Mouse (Mus musculus) forebrain, embryonic 15.5 days (tissue): ENCODE results near the gene Gnl1. TPM values are rescaled to one million over a fixed set of nuclear protein-coding genes. Genes with fewer than 3 reads are reported as not detected.
"Not testable (repeated sequence)": the region's sequence is repeated elsewhere in the genome, so short reads cannot be mapped to it uniquely, and the experiment has no call there.

Source experiments
- ATAC-seq: fragments of 200-750 bp; cut with Nextera tagmentation; replicated peaks from 2 replicates; pipeline ENCODE4 v1.8.0; 2017; ENCODE audit warnings: mild to moderate bottlenecking, moderate TSS enrichment, moderate library complexity
- H3K27ac ChIP-seq: fragments of 300-500 bp; sonication (generic); replicated peaks from 2 replicates; pipeline ENCODE4 v1.5.1; 2015; ENCODE audit warnings: mild to moderate bottlenecking, inconsistent platforms
- H3K27me3 ChIP-seq: fragments of 300-500 bp; sonication (generic); 2 replicates; pipeline ENCODE4 v1.6.1; 2015; ENCODE audit warnings: inconsistent platforms
- H3K36me3 ChIP-seq: fragments of 300-500 bp; sonication (generic); 2 replicates; pipeline ENCODE4 v1.6.1; 2015; ENCODE audit warnings: mild to moderate bottlenecking, inconsistent platforms
- H3K4me1 ChIP-seq: fragments of 300-500 bp; sonication (generic); 2 replicates; pipeline ENCODE4 v1.6.1; 2015; ENCODE audit warnings: inconsistent platforms
- H3K4me2 ChIP-seq: fragments of 300-500 bp; sonication (generic); replicated peaks from 2 replicates; pipeline ENCODE4 v1.6.1; 2015; ENCODE audit warnings: mild to moderate bottlenecking, inconsistent platforms
- H3K4me3 ChIP-seq: fragments of 300-500 bp; sonication (generic); 2 replicates; pipeline ENCODE4 v1.5.1; 2015; ENCODE audit warnings: mild to moderate bottlenecking, inconsistent platforms
- H3K9ac ChIP-seq: fragments of 300-500 bp; sonication (generic); replicated peaks from 2 replicates; pipeline ENCODE4 v1.6.1; 2015; ENCODE audit warnings: mild to moderate bottlenecking, inconsistent platforms
- H3K9me3 ChIP-seq: fragments of 300-500 bp; sonication (generic); 2 replicates; pipeline ENCODE4 v1.6.1; 2016; ENCODE audit warnings: inconsistent platforms
- WGBS: fragments of 180-500 bp; shearing (Covaris S2); methylation state at CpG from one replicate; pipeline ENCODE4 v1.1.7; 2015; ENCODE audit warnings: mixed read lengths; 5-methylcytosine and 5-hydroxymethylcytosine counted together
- polyA plus RNA-seq: library from polyadenylated mRNA; unstranded; fragments of >200 nt; fragmentation: Nextera tagmentation; extraction: Ambion mirVana; gene quantifications from 2 replicates; pipeline ENCODE4 v1.2.1, GENCODE M21; 2015

Gnl1 gene
- polyA plus RNA-seq, 1 experiment from 2014 or later: 59.2 TPM

GRCm38 (mm10) chr17:35997713-35998510 is 18.3 kb downstream of the Gnl1 start:
- no peaks in the 10 kb centered on the region for H3K9me3 ChIP-seq
- H3K4me2 ChIP-seq: no peak overlapping the region
- no peak overlapping the region for H3K27ac ChIP-seq
- H3K4me3 ChIP-seq: no peak overlapping the region
- H3K4me1 ChIP-seq: peaks cover 26% of the 10 kb centered on the region
- H3K9ac ChIP-seq: no peak overlapping the region
- ATAC-seq: no peak
- 52% methylated on average over 12 of the region's 12 CpGs for WGBS
- no peaks in the 10 kb centered on the region for H3K36me3 ChIP-seq
- H3K27me3 ChIP-seq: no peaks in the 10 kb centered on the region

DNA sequence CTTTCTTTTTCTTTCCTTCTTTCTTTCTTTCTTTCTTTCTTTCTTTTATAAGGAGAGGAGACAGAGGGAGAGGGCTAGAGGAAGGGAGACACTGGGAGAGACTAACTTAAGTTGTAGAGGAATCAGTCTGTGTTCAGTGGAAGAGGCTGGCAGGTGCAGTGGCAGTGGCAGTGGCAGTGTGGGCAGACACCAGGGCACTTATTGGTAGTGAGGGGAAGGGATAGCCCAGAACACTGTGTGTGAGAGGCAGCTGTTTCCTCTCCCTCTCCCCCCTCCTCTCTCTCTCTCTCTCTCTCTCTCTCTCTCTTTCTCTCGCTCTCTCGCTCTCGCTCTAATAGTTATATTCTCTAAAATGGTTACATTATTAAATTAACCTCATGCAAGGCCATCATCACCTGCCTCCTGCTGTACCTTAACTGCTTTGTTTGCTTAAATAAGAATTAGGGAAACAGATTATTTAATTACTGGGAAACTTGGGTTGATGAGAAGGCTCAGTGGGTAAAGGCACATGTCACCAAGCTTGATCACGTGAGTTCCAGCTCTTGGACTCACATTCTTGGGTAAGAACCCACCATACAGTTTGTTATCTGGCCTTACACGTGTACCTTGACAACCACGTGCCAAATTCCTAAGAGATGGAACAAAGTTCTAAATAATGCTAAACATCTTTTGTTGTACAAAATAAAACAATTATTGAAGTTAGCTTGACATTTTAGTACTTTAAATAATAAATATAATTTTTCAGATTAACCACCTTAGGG is 19.1 kb downstream of the Gnl1 start:
- no peak overlapping the region for H3K4me2 ChIP-seq
- no peaks in the 10 kb centered on the region for H3K36me3 ChIP-seq
- 86% methylated on average over 6 of the region's 6 CpGs for WGBS
- ATAC-seq: no peak
- H3K27me3 ChIP-seq: no peaks in the 10 kb centered on the region
- no peak overlapping the region for H3K9ac ChIP-seq
- no peaks in the 10 kb centered on the region for H3K9me3 ChIP-seq
- peaks cover 26% of the 10 kb centered on the region for H3K4me1 ChIP-seq
- no peak overlapping the region for H3K27ac ChIP-seq
- no peak overlapping the region for H3K4me3 ChIP-seq

DNA sequence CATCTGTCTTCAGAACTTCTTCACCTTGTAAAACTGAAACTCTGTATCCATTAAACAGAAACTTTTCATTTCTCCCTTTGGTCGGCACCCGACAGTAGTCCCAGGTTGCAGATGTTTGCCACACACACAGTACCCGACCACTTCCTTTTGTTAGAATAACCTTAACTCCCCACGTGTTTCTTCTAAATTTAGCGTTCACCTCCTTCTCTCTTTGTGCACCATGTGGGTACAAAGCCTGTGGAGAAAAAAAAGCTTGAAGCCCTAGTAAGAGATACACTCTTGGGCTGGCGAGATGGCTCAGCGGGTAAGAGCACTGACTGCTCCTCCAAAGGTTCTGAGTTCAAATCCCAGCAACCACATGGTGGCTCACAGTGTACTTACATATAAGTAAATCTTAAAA is 19.7 kb downstream of the Gnl1 start:
- H3K36me3 ChIP-seq: no peaks in the 10 kb centered on the region
- H3K27me3 ChIP-seq: no peaks in the 10 kb centered on the region
- 91% methylated on average over 7 of the region's 7 CpGs for WGBS
- H3K9me3 ChIP-seq: no peaks in the 10 kb centered on the region
- no peak overlapping the region for H3K27ac ChIP-seq
- no peak for ATAC-seq
- H3K4me3 ChIP-seq: no peak overlapping the region
- no peak overlapping the region for H3K9ac ChIP-seq
- peaks cover 26% of the 10 kb centered on the region for H3K4me1 ChIP-seq
- no peak overlapping the region for H3K4me2 ChIP-seq

DNA sequence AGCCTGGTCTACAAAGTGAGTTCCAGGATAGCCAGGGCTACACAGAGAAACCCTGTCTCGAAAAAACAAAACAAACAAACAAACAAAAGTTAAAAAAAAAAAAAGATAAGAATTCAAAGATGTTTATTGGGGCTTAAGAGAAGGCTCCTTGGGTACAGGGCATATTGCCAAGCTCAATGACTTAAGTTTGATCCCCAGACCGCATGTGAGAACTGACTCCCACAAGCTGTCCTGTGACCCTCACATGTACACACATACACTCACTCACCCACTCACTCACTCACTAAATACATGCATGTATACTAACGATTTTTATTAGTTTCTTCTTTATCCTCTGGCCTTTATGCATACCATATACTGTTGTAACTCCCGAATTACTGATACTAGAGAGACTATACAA is 20.7 kb downstream of the Gnl1 start:
- H3K4me2 ChIP-seq: no peak overlapping the region
- WGBS: 88% methylated on average over 4 of the region's 4 CpGs
- H3K4me3 ChIP-seq: no peak overlapping the region
- H3K9ac ChIP-seq: no peak overlapping the region
- no peaks in the 10 kb centered on the region for H3K36me3 ChIP-seq
- H3K27me3 ChIP-seq: no peaks in the 10 kb centered on the region
- H3K4me1 ChIP-seq: peaks cover 21% of the 10 kb centered on the region
- no peak for ATAC-seq
- no peaks in the 10 kb centered on the region for H3K9me3 ChIP-seq
- no peak overlapping the region for H3K27ac ChIP-seq

GRCm38 (mm10) chr17:36001121-36001897 is 21.7 kb downstream of the Gnl1 start:
- Histone ChIP-seq H3K9ac (no peak overlapping the region), H3K4me3 (no peak overlapping the region), H3K36me3 (no peaks in the 10 kb centered on the region), H3K9me3 (no peaks in the 10 kb centered on the region), H3K4me2 (no peak overlapping the region), H3K27ac (no peak overlapping the region), H3K4me1 (peaks cover 14% of the 10 kb centered on the region; the same call in 1 of the 2 replicates), H3K27me3 (no peaks in the 10 kb centered on the region)
- no peak for ATAC-seq
- 96% methylated on average over 12 of the region's 12 CpGs for WGBS

- Histone ChIP-seq H3K27me3 (no peaks in the 10 kb centered on the region), H3K9me3 (no peaks in the 10 kb centered on the region), H3K36me3 (no peaks in the 10 kb centered on the region), H3K4me2 (no peak overlapping the region), H3K27ac (no peak overlapping the region), H3K9ac (no peak overlapping the region), H3K4me1 (peaks cover 8% of the 10 kb centered on the region; the same call in 1 of the 2 replicates), H3K4me3 (no peak overlapping the region)
- WGBS: 97% methylated on average over 6 of the region's 6 CpGs
- no peak for ATAC-seq
Measured at GRCm38 (mm10) chr17:36001966-36002365, 22.3 kb downstream of the Gnl1 start.

- no peaks in the 10 kb centered on the region for H3K9me3 ChIP-seq
Measured at GRCm38 (mm10) chr17:36003331-36003730, 23.7 kb downstream of the Gnl1 start.

GRCm38 (mm10) chr17:36004409-36004808 is 24.8 kb downstream of the Gnl1 start:
- H3K9me3 ChIP-seq, H3K4me2 ChIP-seq, H3K36me3 ChIP-seq, H3K9ac ChIP-seq, H3K27me3 ChIP-seq, H3K27ac ChIP-seq, H3K4me3 ChIP-seq, ATAC-seq, H3K4me1 ChIP-seq: not testable (repeated sequence)
- WGBS: 93% methylated on average over 7 of the region's 7 CpGs

More at GRCm38 (mm10) chr17:36003331-36003730, 23.7 kb downstream of the Gnl1 start:
- no peaks in the 10 kb centered on the region for H3K4me1 ChIP-seq
- no peak overlapping the region for H3K4me2 ChIP-seq
- no peak overlapping the region for H3K4me3 ChIP-seq
- 96% methylated on average over 7 of the region's 7 CpGs for WGBS
- no peak overlapping the region for H3K27ac ChIP-seq
- no peaks in the 10 kb centered on the region for H3K36me3 ChIP-seq
- no peaks in the 10 kb centered on the region for H3K27me3 ChIP-seq
- no peak for ATAC-seq
- H3K9ac ChIP-seq: no peak overlapping the region

GRCm38 (mm10) chr17:36014977-36015376 is 35.3 kb downstream of the Gnl1 start:
- H3K4me3 ChIP-seq: no peak overlapping the region
- H3K4me1 ChIP-seq: no peaks in the 10 kb centered on the region
- no peaks in the 10 kb centered on the region for H3K27me3 ChIP-seq
- H3K9ac ChIP-seq: no peak overlapping the region
- H3K27ac ChIP-seq: no peak overlapping the region
- H3K4me2 ChIP-seq: no peak overlapping the region
- peaks cover 13% of the 10 kb centered on the region for H3K36me3 ChIP-seq
- WGBS: 96% methylated on average over 5 of the region's 5 CpGs
- no peaks in the 10 kb centered on the region for H3K9me3 ChIP-seq
- ATAC-seq: no peak

- 90% methylated on average over 5 of the region's 5 CpGs for WGBS
Measured at GRCm38 (mm10) chr17:36017046-36017445, 37.4 kb downstream of the Gnl1 start.

GRCm38 (mm10) chr17:36018979-36019378 is 39.3 kb downstream of the Gnl1 start:
- no peak overlapping the region for H3K4me2 ChIP-seq
- no peak overlapping the region for H3K27ac ChIP-seq
- H3K4me1 ChIP-seq: no peaks in the 10 kb centered on the region
- peaks cover 13% of the 10 kb centered on the region for H3K36me3 ChIP-seq
- no peaks in the 10 kb centered on the region for H3K27me3 ChIP-seq
- no peak for ATAC-seq
- H3K9ac ChIP-seq: no peak overlapping the region
- no peak overlapping the region for H3K4me3 ChIP-seq
- no peaks in the 10 kb centered on the region for H3K9me3 ChIP-seq
- 71% methylated on average over 2 of the region's 2 CpGs for WGBS

More at GRCm38 (mm10) chr17:36017046-36017445, 37.4 kb downstream of the Gnl1 start:
- H3K4me1 ChIP-seq: no peaks in the 10 kb centered on the region
- no peak overlapping the region for H3K27ac ChIP-seq
- H3K9ac ChIP-seq: no peak overlapping the region
- no peaks in the 10 kb centered on the region for H3K9me3 ChIP-seq
- peaks cover 13% of the 10 kb centered on the region for H3K36me3 ChIP-seq
- H3K27me3 ChIP-seq: no peaks in the 10 kb centered on the region
- no peak overlapping the region for H3K4me2 ChIP-seq
- no peak overlapping the region for H3K4me3 ChIP-seq
- ATAC-seq: no peak

- no peak overlapping the region for H3K9ac ChIP-seq
- H3K27ac ChIP-seq: no peak overlapping the region
- H3K4me3 ChIP-seq: no peak overlapping the region
- no peaks in the 10 kb centered on the region for H3K27me3 ChIP-seq
- 71% methylated on average over 3 of the region's 3 CpGs for WGBS
- H3K36me3 ChIP-seq: peaks cover 8% of the 10 kb centered on the region; the same call in 1 of the 2 replicates
- H3K4me1 ChIP-seq: no peaks in the 10 kb centered on the region
- ATAC-seq: no peak
- no peak overlapping the region for H3K4me2 ChIP-seq
- no peaks in the 10 kb centered on the region for H3K9me3 ChIP-seq
Measured at GRCm38 (mm10) chr17:36019519-36019918, 39.9 kb downstream of the Gnl1 start.
